Mouse (Mus musculus) erythroblast, embryonic 14.5 days (primary cell): ENCODE data around the gene Dnase1l3. TPM values are rescaled to one million over a fixed set of nuclear protein-coding genes. Genes with fewer than 3 reads are reported as not detected.
"Not testable (repeated sequence)": the region's sequence is repeated elsewhere in the genome, so short reads cannot be mapped to it uniquely, and the experiment has no call there.

ENCODE experiments used
- H3K27me3 ChIP-seq: 2 replicates; pipeline ENCODE4 v1.6.1; 2012; ENCODE audit warnings: inconsistent platforms; ENCODE audit not compliant: control insufficient read depth
- H3K36me3 ChIP-seq: 2 replicates; pipeline ENCODE4 v1.6.1; 2012; ENCODE audit warnings: mild to moderate bottlenecking, inconsistent platforms; ENCODE audit not compliant: control insufficient read depth
- H3K4me1 ChIP-seq: 2 replicates; pipeline ENCODE4 v1.6.1; 2012; ENCODE audit warnings: inconsistent platforms; ENCODE audit not compliant: control insufficient read depth
- H3K4me3 ChIP-seq: replicated peaks from 2 replicates; pipeline ENCODE3; 2012; ENCODE audit warnings: moderate library complexity, mild to moderate bottlenecking, inconsistent platforms
- H3K9me3 ChIP-seq: 2 replicates; pipeline ENCODE4 v1.6.1; 2012; ENCODE audit warnings: low read length, inconsistent platforms, mixed read lengths; ENCODE audit not compliant: control insufficient read depth
- GATA1 ChIP-seq: IDR thresholded peaks from 2 replicates; pipeline ENCODE4 v1.6.1; 2012; ENCODE audit warnings: low read length, inconsistent platforms, mixed read lengths
- TAL1 ChIP-seq: IDR thresholded peaks from 3 replicates; pipeline ENCODE4 v1.6.1; 2012; ENCODE audit warnings: low read length, inconsistent platforms, mixed read lengths
- polyA plus RNA-seq: library from polyadenylated mRNA; stranded (reverse); fragments of >175 nt; gene quantifications from 2 replicates; pipeline ENCODE4 v1.2.3, GENCODE M21; 2012

Dnase1l3 gene
- polyA plus RNA-seq, 1 experiment = not detected

GRCm38 (mm10) chr14:8020011-8020410 is 25.6 kb upstream of the Dnase1l3 start:
- H3K4me1 ChIP-seq = peaks cover 19% of the 10 kb centered on the region
- TF ChIP-seq TAL1 (no peak), GATA1 (no peak)
- no peaks in the 10 kb centered on the region for H3K27me3 ChIP-seq
- no peaks in the 10 kb centered on the region for H3K9me3 ChIP-seq
- H3K36me3 ChIP-seq = no peaks in the 10 kb centered on the region
- no peak overlapping the region for H3K4me3 ChIP-seq

- Histone ChIP-seq H3K4me3 (no peak overlapping the region), H3K9me3 (no peaks in the 10 kb centered on the region), H3K4me1 (peaks cover 19% of the 10 kb centered on the region), H3K27me3 (no peaks in the 10 kb centered on the region), H3K36me3 (no peaks in the 10 kb centered on the region)
- TF ChIP-seq TAL1 (no peak), GATA1 (no peak)
These were observed 22.6 kb upstream of the Dnase1l3 start for GRCm38 (mm10) chr14:8016951-8017350.

- H3K27me3 ChIP-seq = no peaks in the 10 kb centered on the region
- TF ChIP-seq TAL1 = no peak
- no peak for TF ChIP-seq GATA1
- H3K9me3 ChIP-seq = no peaks in the 10 kb centered on the region
- H3K4me3 ChIP-seq = no peak overlapping the region
- H3K4me1 ChIP-seq = peaks cover 19% of the 10 kb centered on the region
- H3K36me3 ChIP-seq = no peaks in the 10 kb centered on the region
These were observed 21.9 kb upstream of the Dnase1l3 start for GRCm38 (mm10) chr14:8016276-8016675.

GRCm38 (mm10) chr14:8015756-8016155 is 21.4 kb upstream of the Dnase1l3 start:
- no peaks in the 10 kb centered on the region for H3K27me3 ChIP-seq
- TF ChIP-seq TAL1 = no peak
- TF ChIP-seq GATA1 = no peak
- H3K4me3 ChIP-seq = no peak overlapping the region
- peaks cover 19% of the 10 kb centered on the region for H3K4me1 ChIP-seq
- H3K36me3 ChIP-seq = no peaks in the 10 kb centered on the region
- no peaks in the 10 kb centered on the region for H3K9me3 ChIP-seq

- TF ChIP-seq GATA1 (no peak), TAL1 (no peak)
- H3K36me3 ChIP-seq = no peaks in the 10 kb centered on the region
- H3K4me1 ChIP-seq = peaks cover 15% of the 10 kb centered on the region
- no peak overlapping the region for H3K4me3 ChIP-seq
- H3K9me3 ChIP-seq = no peaks in the 10 kb centered on the region
- no peaks in the 10 kb centered on the region for H3K27me3 ChIP-seq
These were observed 17.6 kb upstream of the Dnase1l3 start for GRCm38 (mm10) chr14:8011938-8012337.

- H3K9me3 ChIP-seq = no peaks in the 10 kb centered on the region
- no peaks in the 10 kb centered on the region for H3K36me3 ChIP-seq
- H3K27me3 ChIP-seq = no peaks in the 10 kb centered on the region
- no peak overlapping the region for H3K4me3 ChIP-seq
- TF ChIP-seq GATA1 = no peak
- TF ChIP-seq TAL1 = no peak
- peaks cover 9% of the 10 kb centered on the region for H3K4me1 ChIP-seq
These were observed 16.9 kb upstream of the Dnase1l3 start for GRCm38 (mm10) chr14:8011297-8011696.

GRCm38 (mm10) chr14:8007923-8008322 is 13.6 kb upstream of the Dnase1l3 start:
- Histone ChIP-seq H3K36me3 (no peaks in the 10 kb centered on the region), H3K27me3 (peaks cover 16% of the 10 kb centered on the region), H3K4me3 (no peak overlapping the region), H3K9me3 (no peaks in the 10 kb centered on the region), H3K4me1 (peaks cover 3% of the 10 kb centered on the region; the same call in 1 of the 2 replicates)
- TF ChIP-seq TAL1 (no peak), GATA1 (no peak)

GRCm38 (mm10) chr14:8007486-8007885 is 13.1 kb upstream of the Dnase1l3 start:
- Histone ChIP-seq H3K4me1 (peaks cover 6% of the 10 kb centered on the region), H3K4me3 (no peak overlapping the region), H3K36me3 (no peaks in the 10 kb centered on the region), H3K9me3 (no peaks in the 10 kb centered on the region), H3K27me3 (peaks cover 20% of the 10 kb centered on the region)
- TF ChIP-seq GATA1 = no peak
- TF ChIP-seq TAL1 = no peak

- Histone ChIP-seq H3K4me1 (peaks cover 6% of the 10 kb centered on the region), H3K27me3 (peaks cover 24% of the 10 kb centered on the region), H3K9me3 (no peaks in the 10 kb centered on the region), H3K4me3 (no peak overlapping the region), H3K36me3 (no peaks in the 10 kb centered on the region)
- TF ChIP-seq GATA1 = no peak
- TF ChIP-seq TAL1 = no peak
These were observed 12.7 kb upstream of the Dnase1l3 start for GRCm38 (mm10) chr14:8007084-8007483.

- peaks cover 34% of the 10 kb centered on the region for H3K27me3 ChIP-seq
- not testable (repeated sequence) for H3K9me3 ChIP-seq, H3K36me3 ChIP-seq, H3K4me3 ChIP-seq, H3K4me1 ChIP-seq
These were observed 11.7 kb upstream of the Dnase1l3 start for GRCm38 (mm10) chr14:8006061-8006460.
